Mouse (Mus musculus): Measurements from ENCODE around the gene Swt1. TPM values are rescaled to one million over a fixed set of nuclear protein-coding genes. Genes with fewer than 3 reads are reported as not detected.
"Not testable (repeated sequence)": the region's sequence is repeated elsewhere in the genome, so short reads cannot be mapped to it uniquely, and the experiment has no call there.

Swt1 gene
- polyA plus RNA-seq, 1 experiment from 2014 or later: 14.6 TPM

GRCm38 (mm10) chr1:151348293-151348692 lies 80.0 kb downstream of the Swt1 start:
- Histone ChIP-seq H3K4me1 (ENCODE audit: control insufficient read depth, insufficient read depth, low read length) (peaks cover 23% of the 10 kb centered on the region), H3K4me3 (ENCODE audit: low read length) (peak overlapping the region; percentile 17; the same call in 1 of the 2 replicates), H3K4me2 (ENCODE audit: low read depth, low read length) (peak overlapping the region; percentile 36), H3K36me3 (ENCODE audit: control insufficient read depth, insufficient read depth) (peaks cover 32% of the 10 kb centered on the region)
- 62% methylated on average over 4 of the region's 4 CpGs for WGBS
- not testable (repeated sequence) for H3K9me3 ChIP-seq (replicated peaks; ENCODE audit: control insufficient read depth, low read length); H3K27ac ChIP-seq (ENCODE audit: low read length); ATAC-seq (replicated peaks; ENCODE audit: extremely low read depth, insufficient read depth, low FRiP score); H3K27me3 ChIP-seq (ENCODE audit: control insufficient read depth, insufficient read depth, low read length); H3K9ac ChIP-seq (ENCODE audit: low read length)

GRCm38 (mm10) chr1:151346681-151347127 lies 81.6 kb downstream of the Swt1 start:
- WGBS: 10% methylated on average over 6 of the region's 6 CpGs

GRCm38 (mm10) chr1:151345863-151346195 lies 82.4 kb downstream of the Swt1 start:
- Histone ChIP-seq H3K4me1 (ENCODE audit: control insufficient read depth, insufficient read depth, low read length) (peaks cover 45% of the 10 kb centered on the region), H3K27ac (ENCODE audit: low read length) (peak overlapping the region; percentile 96), H3K9ac (ENCODE audit: low read length) (peak overlapping the region; percentile 98), H3K27me3 (ENCODE audit: control insufficient read depth, insufficient read depth, low read length) (no peaks in the 10 kb centered on the region), H3K36me3 (ENCODE audit: control insufficient read depth, insufficient read depth) (peaks cover 10% of the 10 kb centered on the region; the same call in 1 of the 2 replicates), H3K4me3 (ENCODE audit: low read length) (peak overlapping the region; percentile 99), H3K4me2 (ENCODE audit: low read depth, low read length) (peak overlapping the region; percentile 71), H3K9me3 (replicated peaks; ENCODE audit: control insufficient read depth, low read length) (no peaks in the 10 kb centered on the region)
- ATAC-seq (replicated peaks; ENCODE audit: extremely low read depth, insufficient read depth, low FRiP score): no peak

More at GRCm38 (mm10) chr1:151346681-151347127, 81.6 kb downstream of the Swt1 start:
- Histone ChIP-seq H3K27me3 (ENCODE audit: control insufficient read depth, insufficient read depth, low read length) (no peaks in the 10 kb centered on the region), H3K4me3 (ENCODE audit: low read length) (peak overlapping the region; percentile 99), H3K4me2 (ENCODE audit: low read depth, low read length) (peak overlapping the region; percentile 71), H3K27ac (ENCODE audit: low read length) (peak overlapping the region; percentile 96), H3K9me3 (replicated peaks; ENCODE audit: control insufficient read depth, low read length) (no peaks in the 10 kb centered on the region), H3K4me1 (ENCODE audit: control insufficient read depth, insufficient read depth, low read length) (peaks cover 37% of the 10 kb centered on the region), H3K9ac (ENCODE audit: low read length) (peak overlapping the region; percentile 98), H3K36me3 (ENCODE audit: control insufficient read depth, insufficient read depth) (peaks cover 17% of the 10 kb centered on the region)
- ATAC-seq (replicated peaks; ENCODE audit: extremely low read depth, insufficient read depth, low FRiP score): no peak

- peaks cover 6% of the 10 kb centered on the region; the same call in 1 of the 2 replicates for H3K36me3 ChIP-seq (ENCODE audit: control insufficient read depth, insufficient read depth)
- H3K27ac ChIP-seq (ENCODE audit: low read length): peak overlapping the region; percentile 96
- peak overlapping the region; percentile 99 for H3K4me3 ChIP-seq (ENCODE audit: low read length)
- H3K27me3 ChIP-seq (ENCODE audit: control insufficient read depth, insufficient read depth, low read length): no peaks in the 10 kb centered on the region
- H3K9me3 ChIP-seq (replicated peaks; ENCODE audit: control insufficient read depth, low read length): no peaks in the 10 kb centered on the region
- peak overlapping the region; percentile 98 for H3K9ac ChIP-seq (ENCODE audit: low read length)
- under 1% methylated on average over 55 of the region's 55 CpGs for WGBS
- H3K4me1 ChIP-seq (ENCODE audit: control insufficient read depth, insufficient read depth, low read length): peaks cover 45% of the 10 kb centered on the region
- peak overlapping the region; percentile 71 for H3K4me2 ChIP-seq (ENCODE audit: low read depth, low read length)
- ATAC-seq (replicated peaks; ENCODE audit: extremely low read depth, insufficient read depth, low FRiP score): peak; percentile 78
Observed at GRCm38 (mm10) chr1:151345109-151345862, 83.0 kb downstream of the Swt1 start.

- under 1% methylated on average over 101 of the region's 104 CpGs for WGBS
- Histone ChIP-seq H3K27me3 (ENCODE audit: control insufficient read depth, insufficient read depth, low read length) (no peaks in the 10 kb centered on the region), H3K9ac (ENCODE audit: low read length) (peak within 1 kb of the TSS; percentile 98), H3K4me3 (ENCODE audit: low read length) (peak within 1 kb of the TSS; percentile 99), H3K36me3 (ENCODE audit: control insufficient read depth, insufficient read depth) (no peaks in the 10 kb centered on the region), H3K27ac (ENCODE audit: low read length) (peak within 1 kb of the TSS; percentile 96), H3K9me3 (replicated peaks; ENCODE audit: control insufficient read depth, low read length) (no peaks in the 10 kb centered on the region), H3K4me2 (ENCODE audit: low read depth, low read length) (peak within 1 kb of the TSS; percentile 71), H3K4me1 (ENCODE audit: control insufficient read depth, insufficient read depth, low read length) (peaks cover 47% of the 10 kb centered on the region)
- ATAC-seq (replicated peaks; ENCODE audit: extremely low read depth, insufficient read depth, low FRiP score): peak; percentile 92
Observed at GRCm38 (mm10) chr1:151344283-151345108, 83.8 kb downstream of the Swt1 start, which contains the start of gene Ivns1abp. Gene Ivns1abp, plus strand, starts transcription at chr1:151344477.

- H3K4me1 ChIP-seq (ENCODE audit: control insufficient read depth, insufficient read depth, low read length): peaks cover 53% of the 10 kb centered on the region
- under 1% methylated on average over 17 of the region's 17 CpGs for WGBS
- peak; percentile 8; the same call in 1 of the 2 replicates for ATAC-seq (replicated peaks; ENCODE audit: extremely low read depth, insufficient read depth, low FRiP score)
- no peaks in the 10 kb centered on the region for H3K36me3 ChIP-seq (ENCODE audit: control insufficient read depth, insufficient read depth)
- H3K4me3 ChIP-seq (ENCODE audit: low read length): peak overlapping the region; percentile 99
- H3K9ac ChIP-seq (ENCODE audit: low read length): peak overlapping the region; percentile 86
- H3K27ac ChIP-seq (ENCODE audit: low read length): peak overlapping the region; percentile 96
- peak overlapping the region; percentile 71 for H3K4me2 ChIP-seq (ENCODE audit: low read depth, low read length)
- H3K27me3 ChIP-seq (ENCODE audit: control insufficient read depth, insufficient read depth, low read length): no peaks in the 10 kb centered on the region
- no peaks in the 10 kb centered on the region for H3K9me3 ChIP-seq (replicated peaks; ENCODE audit: control insufficient read depth, low read length)
Observed at GRCm38 (mm10) chr1:151343571-151344282, 84.5 kb downstream of the Swt1 start.

DNA sequence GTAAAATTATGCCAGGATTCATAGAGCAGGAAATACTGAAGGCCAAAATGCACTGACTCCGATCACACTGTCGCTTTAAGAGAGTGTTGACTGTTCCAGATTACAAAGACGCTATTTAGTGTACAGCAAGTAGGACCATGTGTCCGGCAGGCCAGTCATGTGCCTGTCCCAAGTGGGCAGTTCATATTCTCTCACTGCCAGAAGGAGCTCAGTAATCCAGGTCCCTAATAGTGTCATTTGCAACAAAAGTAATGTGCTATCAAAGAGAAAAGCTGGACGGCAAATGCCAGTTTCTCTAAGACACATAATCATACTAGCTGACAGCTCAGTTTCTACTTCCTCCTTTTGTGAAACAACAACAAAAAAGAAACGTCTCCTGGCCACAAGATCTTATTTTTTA lies 85.3 kb downstream of the Swt1 start:
- H3K4me3 ChIP-seq (ENCODE audit: low read length): peak overlapping the region; percentile 99
- H3K27me3 ChIP-seq (ENCODE audit: control insufficient read depth, insufficient read depth, low read length): no peaks in the 10 kb centered on the region
- peak; percentile 23 for ATAC-seq (replicated peaks; ENCODE audit: extremely low read depth, insufficient read depth, low FRiP score)
- no peaks in the 10 kb centered on the region for H3K36me3 ChIP-seq (ENCODE audit: control insufficient read depth, insufficient read depth)
- peaks cover 59% of the 10 kb centered on the region for H3K4me1 ChIP-seq (ENCODE audit: control insufficient read depth, insufficient read depth, low read length)
- H3K9ac ChIP-seq (ENCODE audit: low read length): peak overlapping the region; percentile 86
- no peaks in the 10 kb centered on the region for H3K9me3 ChIP-seq (replicated peaks; ENCODE audit: control insufficient read depth, low read length)
- 7% methylated on average over 6 of the region's 6 CpGs for WGBS
- H3K27ac ChIP-seq (ENCODE audit: low read length): peak overlapping the region; percentile 96
- peak overlapping the region; percentile 71 for H3K4me2 ChIP-seq (ENCODE audit: low read depth, low read length)

- no peak for ATAC-seq (replicated peaks; ENCODE audit: extremely low read depth, insufficient read depth, low FRiP score)
- Histone ChIP-seq H3K4me3 (ENCODE audit: low read length) (peak overlapping the region; percentile 99), H3K4me1 (ENCODE audit: control insufficient read depth, insufficient read depth, low read length) (peaks cover 59% of the 10 kb centered on the region), H3K4me2 (ENCODE audit: low read depth, low read length) (peak overlapping the region; percentile 71), H3K27ac (ENCODE audit: low read length) (peak overlapping the region; percentile 96), H3K27me3 (ENCODE audit: control insufficient read depth, insufficient read depth, low read length) (no peaks in the 10 kb centered on the region), H3K9ac (ENCODE audit: low read length) (peak overlapping the region; percentile 86; the same call in 1 of the 2 replicates), H3K36me3 (ENCODE audit: control insufficient read depth, insufficient read depth) (no peaks in the 10 kb centered on the region), H3K9me3 (replicated peaks; ENCODE audit: control insufficient read depth, low read length) (no peaks in the 10 kb centered on the region)
- WGBS: 45% methylated on average over 3 of the region's 3 CpGs
Observed at GRCm38 (mm10) chr1:151342311-151342710, 85.9 kb downstream of the Swt1 start.
